Mouse (Mus musculus): ENCODE measurements around the gene C1ra. TPM values are rescaled to one million over a fixed set of nuclear protein-coding genes. Genes with fewer than 3 reads are reported as not detected.
A peak's percentile ranks its signal among the peaks of the same experiment; 100 is the strongest.
"Not testable (repeated sequence)": the region's sequence is repeated elsewhere in the genome, so short reads cannot be mapped to it uniquely, and the experiment has no call there.

The C1ra gene
- 0.31 and 1.4 TPM in 2 replicates for polyA plus RNA-seq (2015; fragmentation: Nextera tagmentation; extraction: Ambion mirVana)

DNA sequence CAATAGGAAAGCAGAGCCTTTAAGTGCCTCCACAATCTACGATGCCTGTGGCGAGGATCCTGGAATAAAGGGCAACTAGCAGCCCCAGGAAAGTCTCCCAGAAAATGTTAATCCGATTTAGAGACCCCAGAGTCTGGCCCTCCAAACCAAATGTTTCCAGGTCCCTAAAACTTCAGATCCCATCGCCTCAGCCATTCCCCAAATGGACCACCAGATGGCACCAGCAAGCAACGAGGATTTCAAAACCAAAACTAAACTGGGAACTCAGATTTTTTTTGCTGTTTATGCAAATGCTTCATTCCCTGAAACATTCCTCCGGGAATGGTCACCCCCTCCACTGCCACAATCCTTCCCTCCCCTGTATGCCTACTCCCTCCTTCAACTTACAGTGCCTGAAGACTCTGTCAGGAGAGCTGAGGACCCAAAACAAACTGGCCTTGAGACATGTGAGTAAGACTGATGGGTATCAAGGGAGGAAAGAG, at the start of gene C1ra:
Gene C1ra (plus strand): TSS at position 51 of the 482 bp plus-strand sequence.
- H3K27me3 ChIP-seq (replicated peaks) = no peaks in the 10 kb centered on the region
- H3K9me3 ChIP-seq (replicated peaks) = no peaks in the 10 kb centered on the region
- H3K4me3 ChIP-seq (replicated peaks) = no peak within 1 kb of the TSS
- no peak within 1 kb of the TSS for H3K27ac ChIP-seq (replicated peaks)
- no peaks in the 10 kb centered on the region for H3K4me1 ChIP-seq
- H3K36me3 ChIP-seq = no peaks in the 10 kb centered on the region
- 14% methylated on average over 6 of the region's 6 CpGs for WGBS
- H3K9ac ChIP-seq (replicated peaks) = no peak within 1 kb of the TSS
- ATAC-seq (ENCODE audit: low FRiP score) = no peak
- H3K4me2 ChIP-seq = peak within 1 kb of the TSS; percentile 42

DNA sequence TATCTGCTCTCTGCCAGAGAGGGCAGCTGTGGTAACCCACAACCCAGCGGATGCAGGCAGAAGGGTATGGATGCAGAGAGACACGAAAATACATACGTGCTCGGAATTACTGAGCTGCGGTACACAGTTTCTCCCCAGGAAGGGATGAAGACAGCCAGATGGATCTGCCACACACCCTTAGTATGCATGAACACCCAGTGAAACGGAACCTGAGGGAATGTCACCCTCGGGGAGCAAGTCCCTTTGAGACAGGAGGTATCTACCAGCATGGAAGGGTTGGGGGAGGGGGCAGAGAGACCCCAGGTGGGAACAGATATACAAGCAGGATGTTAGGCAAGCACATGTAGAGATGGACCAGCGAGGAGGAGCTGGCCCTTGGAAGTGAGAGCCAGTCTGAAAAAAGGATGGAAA, 48.3 kb upstream of the C1ra start:
- no peaks in the 10 kb centered on the region for H3K27me3 ChIP-seq (replicated peaks)

GRCm38 (mm10) chr6:124464305-124465271, 47.6 kb upstream of the C1ra start, which contains the start of gene Clstn3:
Gene Clstn3, minus strand, starts transcription at chr6:124464794.
- Histone ChIP-seq H3K4me1 (peaks cover 29% of the 10 kb centered on the region), H3K9ac (replicated peaks) (peak within 1 kb of the TSS; percentile 75), H3K27ac (replicated peaks) (peak within 1 kb of the TSS; percentile 93), H3K27me3 (replicated peaks) (no peaks in the 10 kb centered on the region), H3K4me3 (replicated peaks) (peak within 1 kb of the TSS; percentile 64), H3K9me3 (replicated peaks) (no peaks in the 10 kb centered on the region), H3K36me3 (peaks cover 21% of the 10 kb centered on the region), H3K4me2 (peak within 1 kb of the TSS; percentile 83)
- WGBS = 5% methylated on average over 27 of the region's 27 CpGs
- peak; percentile 96 for ATAC-seq (ENCODE audit: low FRiP score)

More for the DNA sequence above, 48.3 kb upstream of the C1ra start:
- Histone ChIP-seq H3K27ac (replicated peaks) (peak overlapping the region; percentile 93), H3K4me2 (peak overlapping the region; percentile 83), H3K9ac (replicated peaks) (peak overlapping the region; percentile 75), H3K4me3 (replicated peaks) (peak overlapping the region; percentile 64), H3K9me3 (replicated peaks) (no peaks in the 10 kb centered on the region), H3K4me1 (peaks cover 29% of the 10 kb centered on the region), H3K36me3 (peaks cover 26% of the 10 kb centered on the region)
- WGBS = 12% methylated on average over 8 of the region's 8 CpGs
- ATAC-seq (ENCODE audit: low FRiP score) = peak; percentile 55

DNA sequence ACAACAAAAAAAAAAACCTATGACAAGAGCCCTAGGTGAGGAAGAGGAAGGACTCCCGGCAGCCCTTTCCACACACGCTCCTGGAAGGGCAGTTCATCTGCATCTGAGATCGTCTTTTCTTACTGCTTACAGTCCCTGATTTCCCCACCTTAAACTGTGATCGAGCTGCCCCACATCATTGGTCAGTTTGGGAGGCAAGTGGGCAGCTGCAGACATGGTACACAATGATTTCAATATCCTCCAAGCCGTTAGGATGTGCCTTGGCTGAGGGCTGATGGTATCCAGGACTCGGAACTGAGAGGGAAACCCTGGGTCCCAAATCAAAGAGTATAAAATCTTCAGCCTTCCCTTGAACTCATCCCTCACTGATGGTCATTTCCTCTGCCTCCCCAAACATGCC, 46.9 kb upstream of the C1ra start:
- Histone ChIP-seq H3K36me3 (peaks cover 16% of the 10 kb centered on the region), H3K4me3 (replicated peaks) (peak overlapping the region; percentile 64), H3K4me1 (peaks cover 29% of the 10 kb centered on the region), H3K27ac (replicated peaks) (peak overlapping the region; percentile 93), H3K9ac (replicated peaks) (peak overlapping the region; percentile 75), H3K9me3 (replicated peaks) (no peaks in the 10 kb centered on the region), H3K4me2 (peak overlapping the region; percentile 83), H3K27me3 (replicated peaks) (no peaks in the 10 kb centered on the region)
- 35% methylated on average over 6 of the region's 6 CpGs for WGBS
- no peak for ATAC-seq (ENCODE audit: low FRiP score)

DNA sequence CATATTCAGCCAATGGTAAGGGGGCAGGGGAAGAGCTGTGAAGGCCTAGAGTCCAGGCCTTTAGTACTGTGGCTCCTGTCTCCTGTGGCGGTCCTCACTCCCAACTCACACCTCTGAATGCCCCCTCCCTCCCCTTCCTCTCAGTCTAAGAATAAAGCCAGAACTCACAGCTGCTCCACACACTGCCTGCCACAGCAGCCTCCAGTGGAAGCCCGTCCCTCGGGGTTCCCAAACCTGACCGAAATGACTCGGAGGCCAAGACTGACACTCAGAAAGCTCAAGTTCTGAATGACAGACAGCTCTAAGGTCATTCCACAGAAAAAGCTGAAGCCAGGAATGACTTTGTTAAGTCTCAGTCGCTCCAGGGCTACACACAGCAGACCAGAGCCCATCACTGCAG, 46.5 kb upstream of the C1ra start:
- peak overlapping the region; percentile 64 for H3K4me3 ChIP-seq (replicated peaks)
- no peaks in the 10 kb centered on the region for H3K9me3 ChIP-seq (replicated peaks)
- H3K27me3 ChIP-seq (replicated peaks) = no peaks in the 10 kb centered on the region
- H3K4me1 ChIP-seq = peaks cover 29% of the 10 kb centered on the region
- H3K36me3 ChIP-seq = peaks cover 15% of the 10 kb centered on the region
- no peak for ATAC-seq (ENCODE audit: low FRiP score)
- peak overlapping the region; percentile 83 for H3K4me2 ChIP-seq
- H3K27ac ChIP-seq (replicated peaks) = peak overlapping the region; percentile 93
- 73% methylated on average over 6 of the region's 6 CpGs for WGBS
- H3K9ac ChIP-seq (replicated peaks) = peak overlapping the region; percentile 75

DNA sequence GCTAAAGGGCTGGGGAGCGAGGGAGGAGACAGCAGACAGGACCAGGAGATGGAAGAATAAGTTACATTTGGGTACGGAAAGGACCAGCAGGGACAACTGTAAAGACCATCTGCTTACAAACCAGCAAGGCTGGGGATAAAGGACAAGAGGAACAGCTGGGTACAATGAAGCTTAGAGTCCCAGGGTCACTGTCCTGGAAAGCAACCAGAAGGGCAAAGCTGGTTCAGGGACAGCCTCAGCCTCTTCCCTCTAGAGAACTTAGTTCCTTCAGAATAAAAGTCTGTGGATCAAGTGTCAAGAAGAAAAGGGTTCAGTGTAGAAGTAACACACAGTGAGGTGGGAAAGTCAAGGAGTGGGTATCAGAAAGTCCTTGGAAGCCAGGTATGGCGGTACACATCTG, 41.1 kb upstream of the C1ra start:
- no peaks in the 10 kb centered on the region for H3K27me3 ChIP-seq (replicated peaks)
- no peaks in the 10 kb centered on the region for H3K9me3 ChIP-seq (replicated peaks)
- ATAC-seq (ENCODE audit: low FRiP score) = no peak
- no peaks in the 10 kb centered on the region for H3K36me3 ChIP-seq
- H3K4me3 ChIP-seq (replicated peaks) = no peak overlapping the region
- no peak overlapping the region for H3K27ac ChIP-seq (replicated peaks)
- no peak overlapping the region for H3K9ac ChIP-seq (replicated peaks)
- H3K4me2 ChIP-seq = no peak overlapping the region
- H3K4me1 ChIP-seq = no peaks in the 10 kb centered on the region
- WGBS = 93% methylated on average over 3 of the region's 3 CpGs

DNA sequence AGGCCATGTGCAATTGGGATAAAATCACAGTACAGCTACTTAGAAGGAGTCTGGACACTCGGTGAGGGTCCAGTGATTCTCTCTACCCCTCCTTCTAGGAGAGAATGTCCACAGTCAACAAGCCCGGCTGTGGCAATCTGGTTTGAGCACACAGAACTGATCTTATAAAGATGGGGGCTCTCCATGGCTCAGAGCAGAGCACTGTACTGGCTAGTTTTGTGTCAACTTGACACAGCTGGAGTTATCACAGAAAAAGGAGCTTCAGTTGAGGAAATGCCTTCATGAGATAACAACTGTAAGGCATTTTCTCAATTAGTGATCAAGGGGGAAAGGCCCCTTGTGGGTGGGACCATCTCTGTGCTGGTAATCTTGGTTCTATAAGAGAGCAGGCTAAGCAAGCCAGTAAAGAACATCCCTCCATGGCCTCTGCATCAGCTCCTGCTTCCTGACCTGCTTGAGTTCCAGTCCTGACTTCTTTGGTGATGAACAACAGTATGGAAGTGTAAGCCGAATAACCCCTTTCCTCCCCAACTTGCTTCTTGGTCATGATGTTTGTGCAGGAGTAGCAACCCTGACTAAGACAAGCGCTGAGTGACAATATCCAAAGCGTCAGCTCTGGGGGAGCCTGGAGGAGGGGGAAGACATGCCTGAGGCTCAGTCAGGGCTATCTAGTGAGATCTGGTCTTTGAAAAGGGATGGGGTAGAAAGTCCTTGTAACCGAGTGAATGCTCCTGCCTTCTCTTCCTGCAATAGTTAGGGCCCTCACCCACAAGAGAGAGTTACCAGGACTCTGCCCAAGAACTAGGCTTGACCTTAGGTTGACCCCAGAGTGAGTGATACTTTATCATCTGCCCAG, 40.2 kb upstream of the C1ra start:
- not testable (repeated sequence) for ATAC-seq (ENCODE audit: low FRiP score)

DNA sequence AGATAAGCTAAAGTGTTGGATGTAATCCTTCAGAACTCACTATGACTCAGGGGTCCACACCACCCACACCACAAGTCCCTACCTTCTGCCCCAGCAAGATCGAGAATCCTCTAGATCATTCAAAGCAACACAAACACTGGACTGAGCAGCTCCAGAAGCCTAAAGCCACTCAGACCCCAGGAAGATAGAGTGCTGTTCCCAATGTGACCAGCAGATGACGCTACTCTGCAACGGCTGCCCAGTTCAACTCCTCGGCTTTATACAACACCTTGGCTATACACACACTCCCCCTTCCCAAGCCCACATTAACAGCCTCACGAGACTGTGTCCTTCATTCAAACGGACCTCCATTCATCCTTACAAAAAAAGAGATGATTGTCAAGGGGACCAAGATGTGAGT, 39.4 kb upstream of the C1ra start:
- WGBS = 32% methylated on average over 6 of the region's 6 CpGs
- H3K36me3 ChIP-seq = no peaks in the 10 kb centered on the region
- no peaks in the 10 kb centered on the region for H3K9me3 ChIP-seq (replicated peaks)
- no peaks in the 10 kb centered on the region for H3K4me1 ChIP-seq
- no peak overlapping the region for H3K4me2 ChIP-seq
- no peak overlapping the region for H3K9ac ChIP-seq (replicated peaks)
- no peaks in the 10 kb centered on the region for H3K27me3 ChIP-seq (replicated peaks)
- no peak for ATAC-seq (ENCODE audit: low FRiP score)
- H3K27ac ChIP-seq (replicated peaks) = no peak overlapping the region
- H3K4me3 ChIP-seq (replicated peaks) = no peak overlapping the region

More for the DNA sequence above, 40.2 kb upstream of the C1ra start:
- 83% methylated on average over 6 of the region's 6 CpGs for WGBS
- H3K27ac ChIP-seq (replicated peaks); H3K36me3 ChIP-seq; H3K4me3 ChIP-seq (replicated peaks); H3K9me3 ChIP-seq (replicated peaks); H3K4me2 ChIP-seq; H3K9ac ChIP-seq (replicated peaks); H3K27me3 ChIP-seq (replicated peaks); H3K4me1 ChIP-seq: not testable (repeated sequence)

GRCm38 (mm10) chr6:124474621-124475020, 37.6 kb upstream of the C1ra start:
- no peaks in the 10 kb centered on the region for H3K36me3 ChIP-seq
- H3K4me2 ChIP-seq = no peak overlapping the region
- H3K4me3 ChIP-seq (replicated peaks) = no peak overlapping the region
- no peaks in the 10 kb centered on the region for H3K4me1 ChIP-seq
- ATAC-seq (ENCODE audit: low FRiP score) = no peak
- no peaks in the 10 kb centered on the region for H3K9me3 ChIP-seq (replicated peaks)
- no peak overlapping the region for H3K9ac ChIP-seq (replicated peaks)
- H3K27ac ChIP-seq (replicated peaks) = no peak overlapping the region
- no peaks in the 10 kb centered on the region for H3K27me3 ChIP-seq (replicated peaks)
- WGBS = 87% methylated on average over 11 of the region's 11 CpGs

GRCm38 (mm10) chr6:124475335-124476075, 36.7 kb upstream of the C1ra start:
- H3K27me3 ChIP-seq (replicated peaks); H3K27ac ChIP-seq (replicated peaks); H3K4me1 ChIP-seq; H3K9ac ChIP-seq (replicated peaks); H3K9me3 ChIP-seq (replicated peaks); H3K4me3 ChIP-seq (replicated peaks); H3K4me2 ChIP-seq; H3K36me3 ChIP-seq; ATAC-seq (ENCODE audit: low FRiP score): not testable (repeated sequence)
- WGBS = 91% methylated on average over 8 of the region's 11 CpGs

DNA sequence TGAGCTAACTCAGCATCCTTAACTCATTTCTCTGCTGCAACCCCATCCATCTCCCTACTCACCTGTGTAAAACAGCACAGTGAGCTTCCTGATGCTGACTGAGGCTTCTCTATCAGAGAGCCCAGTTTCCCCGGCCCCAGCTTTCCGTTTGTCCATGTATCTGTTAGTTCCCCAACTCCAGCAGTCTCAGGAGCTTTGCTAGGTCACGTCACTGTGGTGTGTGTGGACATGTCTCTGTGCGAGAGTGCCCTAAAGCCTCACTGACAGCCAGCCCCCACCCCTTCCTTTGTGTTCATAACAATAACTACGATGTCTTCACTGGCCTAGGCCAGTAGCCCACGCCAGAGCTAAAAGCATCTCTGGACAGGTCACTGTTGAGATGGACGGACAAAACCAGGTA, 36.0 kb upstream of the C1ra start:
- Histone ChIP-seq H3K4me3 (replicated peaks) (no peak overlapping the region), H3K36me3 (no peaks in the 10 kb centered on the region), H3K4me1 (no peaks in the 10 kb centered on the region), H3K9me3 (replicated peaks) (no peaks in the 10 kb centered on the region), H3K27ac (replicated peaks) (no peak overlapping the region), H3K9ac (replicated peaks) (no peak overlapping the region), H3K27me3 (replicated peaks) (no peaks in the 10 kb centered on the region), H3K4me2 (no peak overlapping the region)
- 80% methylated on average over 7 of the region's 7 CpGs for WGBS
- ATAC-seq (ENCODE audit: low FRiP score) = no peak
